In genomic region chr3:97274516-97275230, GRCm38 (mm10) we compare ENCODE assay signal across 16 mouse cellular contexts. TPM values are rescaled to one million over a fixed set of nuclear protein-coding genes. Genes with fewer than 3 reads are reported as not detected.
DNase-seq lines count a peak whose midpoint lies in the region; ATAC-seq and TF ChIP-seq lines count a peak whose summit lies in the region.
"Had no signal": no experiment of that assay in that cellular context is flagged by ENCODE, and none has a peak within 500 bp of the region (broad histone marks: within the 10 kb centered on the region; RNA-seq: fewer than 3 reads in every experiment).

No protein-coding gene starts in this region.

- H3K9ac ChIP-seq in liver, adult 2 months (ENCODE audit: low read depth, low read length), result no peak overlapping the region
- no peak overlapping the region for H3K9ac ChIP-seq in liver, embryonic 14.5 days (replicated peaks)
- H3K9ac ChIP-seq: forebrain, embryonic 13.5 days; hindbrain, embryonic 15.5 days had no signal

- H3K79me2 ChIP-seq in liver, adult 2 months (ENCODE audit: control insufficient read depth, insufficient read depth, low read length), result no peaks in the 10 kb centered on the region

- H3K4me2 ChIP-seq in liver, embryonic 14.5 days (ENCODE audit: low read depth), result peak overlapping the region; percentile 28; the same call in 1 of the 2 replicates
- H3K4me2 ChIP-seq: forebrain, embryonic 13.5 days; hindbrain, embryonic 15.5 days had no signal

- no peak for TF ChIP-seq POLR2A in liver, adult 2 months (IDR thresholded peaks at IDR 0.05; ENCODE audit: extremely low read depth, insufficient read depth, low read length)

- 0 out of 2 replicates have a peak, but pooled peaks have one; percentile 18 for TF ChIP-seq CTCF in liver, adult 2 months (IDR thresholded peaks at IDR 0.05; ENCODE audit: low read depth, low read length)
- no peak for TF ChIP-seq CTCF in liver, embryonic 14.5 days (IDR thresholded peaks at IDR 0.05; ENCODE audit: low read depth)

- H3K4me1 ChIP-seq in liver, adult 2 months (ENCODE audit: control insufficient read depth, insufficient read depth, low read length), result peaks cover 6% of the 10 kb centered on the region
- 0 out of 4 replicates have a peak, but pooled peaks cover 0 to 5% of the 10 kb centered on the region in 2 experiments for H3K4me1 ChIP-seq in liver, embryonic 14.5 days (replicated peaks; ENCODE audit: control insufficient read depth in 2 of 2, insufficient read depth in 2 of 2, low read length in 1 of 2)

- ATAC-seq in liver, embryonic 14.5 days (ENCODE audit: insufficient read depth), result no peak
- ATAC-seq: forebrain, embryonic 13.5 days; Patski had no signal

- H3K27me3 ChIP-seq in liver, adult 2 months (ENCODE audit: control insufficient read depth, insufficient read depth, low read length), result no peaks in the 10 kb centered on the region
- H3K27me3 ChIP-seq in liver, embryonic 14.5 days (ENCODE audit: control insufficient read depth, insufficient read depth, low read length), result no peaks in the 10 kb centered on the region
- H3K27me3 ChIP-seq: forebrain, embryonic 13.5 days; hindbrain, embryonic 15.5 days; Patski had no signal

- 43% methylated on average over 15 of the region's 15 CpGs for WGBS in liver, adult 2 months
- 74% methylated on average over 15 of the region's 15 CpGs for WGBS in liver, embryonic 14.5 days (ENCODE audit: insufficient replicate concordance)

- TF ChIP-seq EP300 in liver, embryonic 14.5 days (IDR thresholded peaks at IDR 0.05; ENCODE audit: low read depth), result no peak

- H3K36me3 ChIP-seq in liver, adult 2 months (ENCODE audit: control insufficient read depth, insufficient read depth, low read length), result no peaks in the 10 kb centered on the region
- no peaks in the 10 kb centered on the region for H3K36me3 ChIP-seq in liver, embryonic 14.5 days (replicated peaks; ENCODE audit: control insufficient read depth, insufficient read depth, low read depth)
- H3K36me3 ChIP-seq: hindbrain, embryonic 15.5 days had no signal

- DNase-seq in liver, adult 2 months (ENCODE audit: extremely low read depth, low read depth, low spot score), result peak; percentile 86
- DNase-seq in liver, result no peak
- peak; percentile 53 for DNase-seq in kidney, postnatal 10 days
- peak in 1 of 3 experiments; percentile 15 for DNase-seq in liver, embryonic 14.5 days (ENCODE audit: low read depth in 3 of 3, low spot score in 3 of 3)
- DNase-seq in natural killer cell, adult 2 months (ENCODE audit: low spot score in 2 of 2), result no peak
- DNase-seq in testis, postnatal 14 days (ENCODE audit: low spot score), result no peak
- no peak for DNase-seq in gastrocnemius, adult 18-20 months (ENCODE audit: low spot score)
- DNase-seq: cerebellum, postnatal 14 days; gastrocnemius, adult 2 months; heart, adult 2 months; right cerebral cortex, postnatal 14 days had no signal

- no peak overlapping the region for H3K4me3 ChIP-seq in liver, adult 2 months (ENCODE audit: insufficient read depth, low read depth, low read length)
- no peak overlapping the region for H3K4me3 ChIP-seq in liver, embryonic 14.5 days (ENCODE audit: insufficient read depth in 1 of 2, low read depth in 2 of 2, low read length in 2 of 2)
- H3K4me3 ChIP-seq: forebrain, embryonic 13.5 days; gastrocnemius, adult 2 months; heart, adult 2 months; hindbrain, embryonic 15.5 days; midbrain, embryonic 10.5 days; myocyte had no signal

- H3K27ac ChIP-seq in liver, adult 2 months (replicated peaks; ENCODE audit: insufficient read depth, low read depth, low read length), result no peak overlapping the region
- H3K27ac ChIP-seq in liver, embryonic 14.5 days, result no peak overlapping the region
- H3K27ac ChIP-seq: forebrain, embryonic 13.5 days; gastrocnemius, adult 2 months; hindbrain, embryonic 15.5 days; midbrain, embryonic 10.5 days had no signal

- H3K9me3 ChIP-seq in liver, embryonic 14.5 days (ENCODE audit: control insufficient read depth, low read length), result no peaks in the 10 kb centered on the region
- H3K9me3 ChIP-seq: forebrain, embryonic 13.5 days; hindbrain, embryonic 15.5 days; midbrain, embryonic 10.5 days had no signal

RNA-seq across cellular contexts. Expression of gene Bcl9, which starts 23.0 kb away (rescaled TPM):
- total RNA-seq in liver, adult 2 months (2014; rRNA removed), result 1.0 and 2.3 TPM in 2 replicates
- 2.7 and 3.1 TPM in 2 replicates for polyA plus RNA-seq in liver, adult 2 months (2012; rRNA removed)
- polyA plus RNA-seq in liver, embryonic 14.5 days (2012; rRNA removed), result 1.6 and 1.7 TPM in 2 replicates
- 2.4 and 2.6 TPM in 2 replicates for polyA plus RNA-seq in liver, embryonic 14.5 days (2014; fragmentation: Nextera tagmentation; extraction: Ambion mirVana)
- 1 to 10 TPM; 2.4 to 2.5 TPM for total RNA-seq in gastrocnemius, adult 18-20 months (2021)

Comparison
In these comparisons a context has a peak if more than half of its experiments do, and no peak if none do; other contexts are left out.
1. DNase-seq: peak in liver, adult 2 months (single experiment) and kidney, postnatal 10 days (single experiment); none in liver (single experiment), natural killer cell, adult 2 months (0 of 2), testis, postnatal 14 days (single experiment) and gastrocnemius, adult 18-20 months (single experiment).